Mouse (Mus musculus) lung, postnatal 0 days (tissue): ENCODE data around the gene Cd6.
A peak's percentile ranks its signal among the peaks of the same experiment; 100 is the strongest.

Source experiments
- CTCF ChIP-seq: IDR thresholded peaks from 2 replicates; pipeline ENCODE4 v1.5.1; 2016; ENCODE audit warnings: antibody characterized with exemption, mild to moderate bottlenecking
- EP300 ChIP-seq: IDR thresholded peaks from 2 replicates; pipeline ENCODE4 v1.6.1; 2016; ENCODE audit warnings: antibody characterized with exemption, mild to moderate bottlenecking, control low read depth

DNA sequence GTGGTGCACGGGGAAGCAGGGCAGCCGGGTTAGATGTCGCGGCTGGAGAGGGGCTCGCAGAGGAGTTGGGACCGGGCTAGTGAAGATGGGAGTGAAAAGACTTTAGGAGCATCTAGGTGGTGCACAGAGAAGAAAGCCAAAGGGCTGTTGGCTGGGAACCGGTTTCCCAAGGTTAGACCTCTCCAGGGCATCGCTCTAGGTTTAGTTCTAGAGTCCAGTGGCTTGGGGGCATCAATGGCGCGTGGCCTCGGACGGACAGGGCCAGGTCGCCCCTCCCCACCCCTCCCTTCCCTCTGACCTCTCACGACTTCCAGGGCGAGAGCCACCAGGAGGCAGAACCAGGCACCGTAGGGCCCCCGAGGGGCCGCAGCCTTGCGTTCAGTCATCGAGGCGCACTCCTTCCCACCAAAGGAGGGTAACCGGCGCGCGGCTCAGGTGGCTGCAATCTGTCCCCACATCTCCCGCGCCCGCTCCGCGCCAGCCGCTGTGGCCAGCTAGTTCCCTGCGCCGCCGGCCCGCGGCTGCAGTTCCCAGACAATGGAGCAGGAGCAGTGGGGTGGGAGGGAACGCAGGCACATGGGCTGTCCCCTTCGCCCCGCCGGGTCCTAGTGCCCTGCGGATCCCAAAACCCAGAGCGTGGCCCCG is 39.5 kb upstream of the Cd6 start:
- TF ChIP-seq CTCF (peak; percentile 26), EP300 (no peak)
